Mouse (Mus musculus): ENCODE measurements around the gene Flt1. TPM values are rescaled to one million over a fixed set of nuclear protein-coding genes. Genes with fewer than 3 reads are reported as not detected.

Flt1 gene
- 10 to 100 TPM; 25.0 to 34.5 TPM for total RNA-seq (2021)

DNA sequence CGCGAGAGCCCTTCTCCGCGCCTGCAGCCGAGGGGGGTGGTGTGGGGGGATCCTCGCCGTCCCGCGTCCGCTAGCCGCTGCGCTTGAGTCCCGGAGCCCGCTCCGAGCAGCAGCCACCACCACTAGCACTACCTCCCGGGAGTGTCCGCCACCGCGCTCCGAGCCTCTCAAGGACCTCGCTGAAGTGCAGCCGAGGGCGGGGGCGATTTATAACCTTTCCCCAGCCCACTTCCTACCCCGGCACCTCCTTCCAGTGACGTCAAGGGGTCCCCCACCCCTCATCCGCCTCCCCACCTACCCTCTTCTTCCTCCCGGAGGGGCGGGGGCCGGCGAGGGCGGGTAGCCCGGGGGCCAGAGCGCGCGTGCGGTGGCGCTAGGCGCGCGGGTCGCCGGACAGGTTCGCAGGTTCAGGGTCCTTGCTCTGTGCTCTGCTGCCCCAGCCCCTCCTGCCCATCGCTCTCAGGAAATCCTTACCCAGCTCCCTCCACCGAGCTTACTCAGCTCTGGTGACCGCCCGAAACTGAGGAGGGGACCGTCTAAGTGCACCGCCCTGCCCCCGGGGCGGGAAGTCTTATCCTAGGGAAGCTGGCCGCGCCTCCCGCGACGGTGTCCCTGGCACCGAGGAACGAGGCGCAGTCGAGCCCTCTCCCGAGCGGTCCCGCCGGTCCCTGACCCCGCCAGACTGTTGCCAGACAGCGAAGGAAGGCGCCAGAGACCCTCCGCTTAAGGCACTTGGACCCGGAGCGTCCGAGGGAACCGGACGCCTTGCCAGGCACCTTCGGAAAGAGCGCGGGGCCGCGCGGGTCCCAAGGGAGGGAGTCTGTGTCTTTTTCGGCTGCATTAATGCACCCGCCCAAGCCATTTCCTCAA lies at the start of gene Flt1:
Gene Flt1, minus strand, starts transcription at position 181 of the 870 bp plus-strand sequence.
- DNase-seq (ENCODE audit: extremely low spot score in 1 of 2, low spot score in 1 of 2), result no peak

DNA sequence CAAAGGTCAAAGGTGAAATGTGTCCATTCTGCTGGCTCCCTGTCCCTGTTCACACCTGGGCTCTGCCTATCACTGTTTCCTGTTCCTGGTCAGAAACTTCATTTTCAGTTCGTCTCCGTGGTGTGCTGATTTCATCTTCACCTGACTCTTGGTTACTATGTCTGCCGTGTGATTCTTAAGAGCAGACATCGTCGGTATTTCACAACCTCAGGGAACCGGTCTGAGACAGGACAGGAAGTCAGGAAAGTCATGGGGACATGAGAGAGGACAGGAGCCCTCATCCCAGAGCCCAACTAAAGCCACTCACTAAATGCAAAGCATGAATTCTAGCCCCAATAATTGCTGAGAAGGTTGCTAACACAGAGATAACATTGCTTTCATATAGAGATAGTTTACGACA lies 49.4 kb upstream of the Flt1 start:
- DNase-seq (ENCODE audit: extremely low spot score in 1 of 2, low spot score in 1 of 2), result no peak

DNA sequence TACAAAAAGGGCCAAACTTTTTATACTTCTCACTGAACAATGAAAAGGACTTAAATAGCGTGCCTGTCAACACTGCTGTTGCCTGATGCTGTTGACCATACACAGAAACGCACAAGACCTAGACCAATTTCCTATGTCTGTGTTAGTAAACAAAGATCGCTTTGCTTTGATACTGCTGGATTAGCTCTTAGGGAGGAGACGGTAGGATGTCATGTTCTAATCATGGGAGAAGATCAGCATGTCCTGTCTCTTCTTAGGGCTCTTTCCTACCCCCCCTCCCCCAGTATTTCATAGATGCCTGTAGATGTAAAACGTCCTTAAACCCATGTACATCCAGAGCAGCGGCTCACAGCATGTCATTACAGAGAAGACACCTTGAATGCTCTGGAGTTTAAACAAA lies 44.1 kb upstream of the Flt1 start:
- no peak for DNase-seq (ENCODE audit: extremely low spot score in 1 of 2, low spot score in 1 of 2)

DNA sequence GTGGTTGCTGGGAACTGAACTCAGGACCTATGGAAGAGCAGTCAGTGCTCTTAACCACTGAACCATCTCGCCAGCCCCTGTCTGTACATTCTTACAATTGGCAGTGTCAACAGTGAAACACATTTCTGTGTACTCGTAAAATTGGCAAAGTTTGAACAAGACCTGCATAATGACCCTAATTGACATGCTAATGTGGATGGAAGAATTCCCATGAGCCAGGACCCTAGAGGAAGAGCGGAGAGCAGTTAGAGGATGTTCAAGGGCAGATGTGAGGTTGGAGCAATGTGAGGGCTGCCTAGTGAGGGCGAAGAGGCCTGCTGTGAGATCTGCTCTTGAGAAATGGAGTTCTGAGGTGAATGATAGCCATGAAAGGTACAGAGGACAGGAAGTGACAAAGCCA lies 38.2 kb upstream of the Flt1 start:
- no peak for DNase-seq (ENCODE audit: extremely low spot score in 1 of 2, low spot score in 1 of 2)

DNA sequence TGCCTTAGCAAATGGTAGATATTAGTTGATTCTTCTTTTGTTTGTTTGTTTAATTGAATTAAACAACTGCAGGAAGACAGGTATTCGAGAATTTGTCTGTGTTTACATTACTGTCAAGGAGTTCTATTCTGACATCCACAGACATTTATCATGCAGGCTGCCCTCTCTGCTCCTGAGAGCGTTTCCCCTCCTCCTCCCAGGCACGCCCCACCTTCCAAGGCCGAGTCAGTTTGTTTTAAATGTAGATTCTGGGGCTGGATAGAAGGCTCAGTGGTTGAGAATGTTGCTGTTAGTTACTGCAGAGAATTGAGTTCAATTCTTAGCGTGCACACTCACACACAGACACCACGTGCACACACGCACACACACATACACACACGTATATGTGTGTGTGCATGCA lies 36.2 kb upstream of the Flt1 start:
- no peak for DNase-seq (ENCODE audit: extremely low spot score in 1 of 2, low spot score in 1 of 2)

DNA sequence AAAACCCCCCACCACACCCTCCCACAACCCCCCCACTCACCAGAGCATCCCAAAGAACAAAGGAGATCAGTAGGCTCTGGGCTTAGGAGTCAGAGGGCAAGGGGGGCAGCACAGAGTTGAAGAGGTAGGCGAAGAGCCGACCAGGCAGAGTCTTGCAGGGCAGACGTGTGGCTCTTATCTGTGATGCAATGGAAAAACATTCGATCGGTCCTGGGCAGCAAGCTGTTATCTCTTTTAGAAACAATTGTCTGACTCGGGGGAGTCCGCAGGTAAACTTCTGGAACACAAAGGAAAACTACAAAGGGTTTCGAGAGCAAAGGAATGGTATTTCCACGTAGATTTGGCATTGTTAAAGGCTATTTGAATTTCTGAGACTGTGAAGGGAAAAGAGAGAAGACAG lies 35.5 kb upstream of the Flt1 start:
- DNase-seq (ENCODE audit: extremely low spot score in 1 of 2, low spot score in 1 of 2), result no peak

DNA sequence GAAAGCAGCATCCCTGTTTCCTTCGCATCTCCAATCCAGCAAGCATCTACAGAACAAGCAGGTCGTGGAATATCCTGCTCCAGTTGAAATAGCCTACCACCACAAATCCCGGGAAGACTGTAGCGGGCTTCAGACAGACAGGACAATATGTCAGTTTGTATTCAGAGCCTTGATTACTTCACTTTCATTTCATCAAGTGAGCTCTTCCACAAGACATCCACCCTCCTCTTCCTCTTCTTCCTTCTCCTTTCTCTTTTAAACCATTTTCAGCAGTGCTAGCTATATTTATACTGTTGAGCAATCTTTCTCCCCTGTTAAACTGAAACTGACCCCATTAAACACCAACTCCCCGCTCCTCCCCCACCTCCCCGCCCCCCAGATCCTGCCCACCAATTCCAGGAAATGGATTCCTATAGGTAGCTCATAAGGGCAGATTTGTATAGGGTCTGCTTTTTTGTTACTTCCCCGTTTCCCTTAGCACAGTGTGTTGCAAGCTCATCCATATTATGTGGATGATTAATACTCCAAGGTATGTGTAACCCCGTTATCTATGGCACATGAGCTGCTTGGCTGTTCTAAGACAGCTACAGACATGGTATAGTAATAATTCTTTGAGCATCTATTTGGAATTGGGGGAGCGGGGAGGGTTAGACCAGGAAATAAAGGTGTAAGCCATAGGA lies 33.0 kb upstream of the Flt1 start:
- no peak for DNase-seq (ENCODE audit: extremely low spot score in 1 of 2, low spot score in 1 of 2)

DNA sequence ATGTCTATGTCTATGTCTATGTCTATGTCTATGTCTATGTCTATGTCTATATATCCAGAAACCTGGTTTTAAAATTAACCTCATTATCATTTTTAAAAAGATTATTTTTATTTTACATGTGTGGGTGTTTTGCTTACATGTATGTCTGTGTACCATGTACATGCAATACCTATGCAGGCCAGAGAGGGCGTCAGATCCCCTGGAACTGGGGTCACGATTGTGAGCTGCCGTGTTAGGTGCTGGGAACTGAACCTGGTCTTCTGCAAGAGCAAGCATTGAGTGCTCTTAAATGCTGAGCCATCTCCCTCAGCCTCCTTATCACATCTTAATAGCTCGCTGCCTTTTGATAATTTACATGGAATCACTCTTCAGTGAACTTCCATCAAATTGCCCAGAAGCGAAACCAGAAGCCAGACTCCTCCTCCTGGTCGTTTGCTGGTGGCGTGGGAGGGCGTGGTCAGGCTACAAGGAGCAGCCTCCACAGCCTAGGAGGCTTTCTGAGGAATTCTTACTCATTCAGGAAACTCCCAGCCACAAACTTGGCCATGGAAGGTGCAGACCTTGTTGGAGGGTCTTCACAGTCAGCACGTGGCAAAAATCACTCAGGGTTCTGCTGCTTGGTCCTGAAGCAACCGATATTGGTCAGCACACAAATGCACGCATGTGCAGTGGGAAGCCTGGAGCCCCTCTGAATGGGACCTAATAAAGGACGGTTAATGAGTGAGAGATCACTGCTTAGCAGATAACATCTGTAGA lies 32.2 kb upstream of the Flt1 start:
- DNase-seq (ENCODE audit: extremely low spot score in 1 of 2, low spot score in 1 of 2), result no peak

DNA sequence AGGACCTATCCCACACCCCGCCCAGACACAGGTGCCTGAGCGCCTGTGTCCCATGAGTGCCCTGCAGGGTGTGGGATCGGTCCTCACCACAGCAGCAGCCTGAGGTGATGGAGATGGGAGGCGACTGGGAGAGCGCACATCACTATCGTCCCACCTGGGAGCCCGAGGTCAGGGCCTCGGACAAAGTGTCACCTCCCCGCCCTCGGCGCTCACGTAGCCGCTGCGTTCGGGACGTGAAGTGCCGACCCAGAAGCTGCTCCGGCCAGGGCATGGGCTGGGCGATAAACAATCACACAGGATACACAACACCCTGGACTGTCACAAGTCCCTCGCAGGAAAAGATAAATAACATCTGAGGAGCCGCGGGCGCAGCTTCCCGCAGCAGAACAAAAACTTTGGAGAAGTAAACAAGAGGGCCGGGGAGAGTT lies 27.1 kb upstream of the Flt1 start:
- DNase-seq (ENCODE audit: extremely low spot score in 1 of 2, low spot score in 1 of 2), result no peak

DNA sequence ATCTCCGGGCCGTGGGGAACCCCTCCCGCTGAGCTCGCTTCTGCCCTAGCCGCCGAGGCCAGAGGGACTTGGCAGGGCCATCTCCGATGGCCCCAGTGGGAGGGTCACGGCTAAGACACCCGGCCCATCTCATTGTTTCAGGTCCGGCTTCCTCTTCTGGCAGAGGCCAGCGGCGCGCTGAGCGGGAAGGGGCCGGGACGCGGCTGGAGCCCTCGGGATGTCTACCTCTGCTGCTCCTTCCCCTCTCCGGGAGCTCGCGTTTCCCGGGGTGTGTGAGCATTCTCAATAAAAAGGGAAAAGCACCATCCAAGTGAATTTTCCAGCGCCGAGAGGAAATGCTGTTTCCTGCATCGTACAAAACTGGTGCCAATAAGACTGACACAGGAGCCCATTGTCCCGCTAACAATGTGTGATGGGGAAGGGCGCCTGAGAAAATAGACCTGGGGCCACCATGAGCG lies 25.9 kb upstream of the Flt1 start:
- DNase-seq (ENCODE audit: extremely low spot score in 1 of 2, low spot score in 1 of 2), result no peak

DNA sequence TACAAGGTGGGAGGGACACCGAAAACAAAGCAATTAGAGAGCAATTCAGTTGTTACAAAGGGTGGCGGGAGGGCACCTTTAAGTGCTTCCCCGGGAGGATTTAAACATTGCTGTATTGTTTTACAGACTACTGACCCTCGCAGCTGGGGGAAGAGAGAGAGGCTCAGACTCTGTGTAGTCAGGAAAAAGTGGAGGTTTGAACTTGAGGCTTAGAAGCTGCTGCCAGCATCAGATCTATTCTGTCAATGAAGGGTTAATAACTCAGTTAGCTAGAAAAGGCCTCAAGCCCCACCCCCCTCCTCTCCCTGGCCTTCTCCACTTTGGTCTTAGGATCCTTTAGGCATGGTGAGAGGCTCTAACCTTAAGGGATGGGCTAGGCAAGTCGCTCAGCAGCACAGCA lies 24.2 kb upstream of the Flt1 start:
- DNase-seq (ENCODE audit: extremely low spot score in 1 of 2, low spot score in 1 of 2), result no peak

DNA sequence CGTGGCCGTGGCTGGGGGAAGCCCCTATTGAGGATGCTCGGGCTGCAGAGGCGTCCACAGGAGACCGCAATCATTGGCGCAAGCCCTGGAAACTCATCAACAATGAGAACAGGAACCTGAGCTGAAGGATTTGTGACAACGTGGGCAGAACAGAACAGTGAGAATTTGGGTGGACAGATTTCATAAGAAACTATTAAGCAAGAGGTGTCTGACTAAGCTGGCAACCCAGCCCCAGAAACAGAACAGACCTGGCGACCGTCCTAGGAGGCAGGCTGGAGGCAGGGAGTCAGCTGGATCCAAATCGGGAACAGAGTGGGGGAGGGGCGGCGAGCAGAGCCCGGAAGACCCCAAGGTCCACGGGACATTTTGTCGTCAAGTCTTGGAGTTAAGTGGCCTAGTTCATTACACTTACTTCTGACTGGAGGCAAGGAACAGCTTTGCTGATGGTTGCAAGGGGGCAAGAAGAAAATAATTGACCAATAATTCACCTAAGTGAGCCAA lies 22.3 kb upstream of the Flt1 start:
- DNase-seq (ENCODE audit: extremely low spot score in 1 of 2, low spot score in 1 of 2), result peak in 1 of 2 experiments; percentile 42

DNA sequence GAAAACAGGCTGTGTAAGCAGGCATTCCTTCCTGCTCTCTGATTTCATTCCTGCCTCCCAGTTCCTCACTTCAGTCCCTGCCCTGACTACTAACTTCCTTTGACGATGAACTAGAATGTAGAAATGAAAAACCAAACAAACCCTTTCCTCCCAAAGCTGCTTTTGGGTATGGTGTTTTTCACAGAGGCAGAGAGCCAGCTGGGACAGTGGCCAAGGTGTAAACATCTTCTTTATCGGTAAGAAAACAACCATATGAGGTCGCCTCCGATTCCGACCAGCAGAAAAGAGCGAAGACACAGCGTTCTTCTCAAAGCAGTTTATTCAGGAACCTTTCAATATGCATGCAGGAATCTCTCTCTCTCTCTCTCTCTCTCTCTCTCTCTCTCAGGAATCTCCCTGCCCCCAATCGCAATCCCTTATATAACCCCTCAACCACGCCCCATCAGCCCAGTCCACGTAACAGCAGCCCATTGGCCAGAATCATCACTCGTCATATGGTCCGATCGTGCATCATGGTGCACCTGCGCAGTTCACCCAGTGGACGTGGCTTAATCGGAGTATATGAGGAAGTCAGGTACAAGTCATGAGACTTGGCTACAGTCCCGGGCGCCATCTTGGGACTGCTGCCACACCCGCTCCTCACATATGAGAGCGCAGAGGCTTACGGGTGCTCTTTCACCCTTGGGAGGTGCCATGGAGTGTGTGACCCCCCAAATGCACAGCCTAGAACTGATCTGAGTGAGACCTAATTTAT lies 19.3 kb upstream of the Flt1 start:
- DNase-seq (ENCODE audit: extremely low spot score in 1 of 2, low spot score in 1 of 2), result no peak

DNA sequence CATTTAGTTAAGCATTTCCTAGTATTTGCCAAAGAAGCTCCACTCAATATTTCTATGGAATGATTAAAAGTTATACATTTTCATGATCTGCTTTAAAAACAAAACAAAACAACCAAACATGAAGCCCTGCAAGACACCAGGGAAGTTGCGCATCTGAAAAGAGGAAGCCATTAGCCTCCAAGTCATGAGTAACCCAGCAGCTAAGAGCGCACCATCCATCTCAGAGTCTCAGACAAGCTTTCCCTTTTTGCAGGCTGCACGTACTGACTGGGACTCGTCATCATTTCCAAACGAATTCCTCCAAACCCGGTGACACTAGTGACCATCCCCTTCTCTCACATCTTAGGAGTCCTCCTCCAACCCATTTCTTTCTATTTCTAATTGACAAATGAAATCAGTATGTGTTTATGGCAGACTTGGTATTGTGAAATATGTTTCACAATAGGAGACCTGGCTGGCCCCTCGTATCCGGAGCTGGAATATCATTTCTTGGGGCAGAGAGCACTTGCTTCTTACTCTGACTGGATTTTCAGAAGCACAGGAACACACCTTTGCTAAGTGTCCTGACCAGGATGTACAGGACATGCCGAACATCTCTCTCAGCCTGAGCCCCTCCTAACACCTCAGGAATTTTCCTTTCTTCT lies 16.8 kb upstream of the Flt1 start:
- DNase-seq (ENCODE audit: extremely low spot score in 1 of 2, low spot score in 1 of 2), result no peak

DNA sequence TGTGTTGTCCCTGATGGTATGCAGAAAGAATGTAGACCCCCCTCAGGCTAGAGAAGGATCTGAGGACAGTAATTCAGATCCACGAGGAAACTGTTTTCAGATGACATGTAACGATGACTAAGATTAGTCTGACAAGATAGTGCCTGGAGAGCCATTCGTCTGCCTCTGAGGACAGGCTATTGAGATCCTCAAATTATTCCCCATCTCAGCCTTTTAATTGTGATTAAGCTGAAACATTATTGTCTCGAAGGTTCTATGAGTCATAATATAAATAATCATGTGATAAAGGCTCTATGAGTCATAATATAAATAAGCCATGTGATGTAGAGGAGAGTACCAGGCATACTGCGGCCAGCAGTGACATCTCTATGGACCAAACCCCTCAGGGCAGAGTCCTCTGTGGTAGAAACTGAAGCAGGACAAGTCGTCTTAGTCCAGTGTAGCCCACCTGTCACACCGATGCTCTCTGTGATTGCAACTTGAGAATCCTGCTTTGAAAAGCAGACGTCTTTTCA lies 11.0 kb upstream of the Flt1 start:
- DNase-seq (ENCODE audit: extremely low spot score in 1 of 2, low spot score in 1 of 2), result no peak

DNA sequence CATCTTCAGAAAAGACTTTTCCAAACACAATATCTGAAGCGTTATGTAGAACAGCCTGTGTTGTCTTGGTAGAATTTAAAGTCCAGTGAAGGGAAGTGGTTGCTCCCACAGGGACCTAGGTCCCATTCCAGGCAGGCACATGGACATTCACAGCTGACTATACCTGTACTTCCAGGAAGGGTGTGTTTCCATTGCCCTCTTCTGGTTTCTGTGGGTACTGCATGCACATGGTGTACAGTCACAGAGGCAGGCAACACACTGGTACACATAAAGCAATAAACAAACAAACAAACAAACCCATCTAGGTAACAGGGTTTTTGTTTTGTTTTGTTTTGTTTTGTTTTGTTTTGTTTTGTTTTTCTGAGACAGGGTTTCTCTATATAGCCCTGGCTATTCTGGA lies 7.9 kb upstream of the Flt1 start:
- no peak for DNase-seq (ENCODE audit: extremely low spot score in 1 of 2, low spot score in 1 of 2)

DNA sequence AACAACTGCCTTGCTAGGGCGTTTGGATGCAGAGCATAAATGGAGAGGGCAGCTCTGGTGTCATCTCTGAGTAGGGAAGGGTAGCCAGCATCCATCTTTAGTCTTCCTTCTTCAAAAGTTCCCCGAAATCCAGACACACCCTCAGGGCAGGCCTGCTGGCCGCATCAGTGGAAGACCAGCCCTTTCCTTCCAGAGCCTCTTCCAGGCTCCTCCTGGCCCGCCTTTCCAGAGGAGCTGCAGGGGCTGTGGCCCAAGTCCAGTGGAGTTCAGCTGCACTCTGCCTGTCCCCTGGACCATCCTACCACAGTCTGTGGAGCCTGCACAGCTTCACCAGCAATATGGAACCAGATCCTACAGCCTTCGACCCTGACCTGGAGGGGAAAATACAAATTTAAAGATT lies 7.1 kb upstream of the Flt1 start:
- DNase-seq (ENCODE audit: extremely low spot score in 1 of 2, low spot score in 1 of 2), result no peak

DNA sequence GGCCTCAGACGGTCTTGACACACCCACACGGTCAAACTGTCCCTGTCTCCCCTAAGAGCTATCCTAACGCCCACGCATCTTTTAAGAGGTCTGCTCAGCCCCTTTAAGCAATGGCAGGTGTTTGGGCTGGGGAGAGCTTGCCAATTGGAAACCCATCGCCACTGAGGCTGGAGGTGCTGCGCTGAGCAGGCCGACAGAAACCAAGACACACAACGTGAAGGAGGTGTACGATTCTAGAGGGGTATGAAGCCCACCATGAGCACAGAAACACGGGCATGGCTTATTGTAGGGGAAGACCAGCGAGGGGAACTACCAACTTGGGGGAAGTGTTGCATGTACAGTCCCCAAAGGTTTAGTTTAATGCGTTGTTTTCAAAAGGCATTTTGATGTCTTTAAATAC lies 1.7 kb upstream of the Flt1 start:
- no peak for DNase-seq (ENCODE audit: extremely low spot score in 1 of 2, low spot score in 1 of 2)

DNA sequence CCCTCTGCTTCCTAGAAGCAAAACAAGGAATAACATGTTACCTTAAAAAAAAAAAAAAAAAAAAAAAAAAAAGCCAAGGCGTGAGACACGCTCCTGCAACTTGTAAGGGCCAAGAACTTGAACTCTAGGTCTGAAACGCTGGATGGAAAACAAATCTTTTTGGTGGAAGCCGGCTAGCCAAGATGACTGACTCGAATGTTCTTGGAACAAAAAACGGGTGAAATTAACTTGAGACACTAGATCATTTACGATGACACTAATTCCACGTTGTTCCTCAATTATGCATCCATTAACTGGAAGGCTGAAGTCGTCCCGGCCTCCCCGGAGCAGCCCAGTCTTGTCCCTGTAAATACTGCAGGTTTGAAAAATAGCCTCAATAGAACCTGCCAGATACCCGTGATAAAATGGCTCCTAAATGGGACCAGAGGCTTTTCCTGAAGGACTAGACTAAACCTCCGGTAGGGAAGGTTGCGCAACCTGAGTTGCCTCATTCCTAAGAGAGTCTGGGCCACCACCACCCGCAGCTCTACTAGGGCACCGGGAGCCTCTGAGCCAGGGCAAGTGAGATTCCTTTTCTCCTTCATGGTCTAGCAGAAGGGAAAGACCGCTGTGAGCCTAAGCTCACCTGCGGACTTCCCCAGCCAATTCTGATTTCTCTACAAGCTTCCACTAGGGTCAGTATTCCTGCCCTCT lies 1.0 kb upstream of the Flt1 start:
- no peak for DNase-seq (ENCODE audit: extremely low spot score in 1 of 2, low spot score in 1 of 2)

Measured in layer of hippocampus, postnatal 25 days (tissue).